Mouse (Mus musculus): Measurements from ENCODE around the gene Sult6b2. TPM values are rescaled to one million over a fixed set of nuclear protein-coding genes. Genes with fewer than 3 reads are reported as not detected.

Gene Sult6b2
- polyA plus RNA-seq, 1 experiment from 2014 or later, result 0.04 TPM

DNA sequence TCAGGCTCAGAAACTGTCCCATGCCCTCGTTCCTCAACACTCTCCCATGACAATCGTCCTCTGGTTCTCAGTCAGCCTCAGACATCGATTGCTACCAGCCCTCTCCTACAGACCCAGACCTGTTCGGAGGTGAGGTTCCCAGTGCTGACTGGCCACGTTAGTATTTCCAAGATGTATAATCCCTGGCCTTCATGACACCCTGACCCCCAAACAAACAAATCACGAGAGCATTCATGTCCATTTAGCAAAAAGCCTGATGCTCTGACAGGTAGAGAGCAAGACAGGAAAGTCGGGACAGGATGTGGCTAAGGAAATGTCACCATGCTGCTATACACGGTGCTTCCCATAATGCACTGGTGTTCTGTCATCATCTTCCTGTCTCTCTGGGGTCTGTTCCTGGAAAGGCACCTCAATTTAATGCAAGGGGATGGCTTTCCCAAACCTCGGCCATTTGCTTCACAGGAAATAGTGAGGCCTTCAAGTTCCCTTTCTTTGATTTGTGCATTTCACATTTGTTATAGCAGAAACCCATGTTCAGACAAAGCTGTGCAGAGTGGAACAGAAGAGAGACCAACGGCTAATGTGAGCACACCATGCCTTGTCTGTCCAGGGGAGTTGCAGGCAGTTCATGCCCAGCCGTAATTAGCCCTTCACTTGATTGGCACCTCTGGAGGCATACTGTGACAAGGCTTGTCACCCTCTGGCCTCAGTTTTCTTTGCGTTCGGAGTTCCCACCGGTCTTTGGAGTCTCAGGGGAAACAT is 24.3 kb downstream of the Sult6b2 start:
- ATAC-seq (no peak), DNase-seq (ENCODE audit: low read depth, low spot score) (no peak)
- TF ChIP-seq CTCF (IDR thresholded peaks at IDR 0.05), result no peak
- no peaks in the 10 kb centered on the region for H3K27me3 ChIP-seq
- in situ Hi-C loops (cut with MboI; ENCODE audit: low pct_unique_long_range_greater_than_20kb), result loop anchor here (5.0 to 25.0 kb wide), 2 partner anchors 187 to 407 kb away; no protein-coding TSS in a partner anchor
- ChIA-PET POLR2A (interaction anchor here (0.6 kb wide), 1 partner anchor 23 kb away, joined by 4 read pairs; no protein-coding TSS in a partner anchor), CTCF (interaction anchor here (1.1 kb wide), 2 partner anchors 31 to 185 kb away, joined by 3 to 5 read pairs; no protein-coding TSS in a partner anchor)

DNA sequence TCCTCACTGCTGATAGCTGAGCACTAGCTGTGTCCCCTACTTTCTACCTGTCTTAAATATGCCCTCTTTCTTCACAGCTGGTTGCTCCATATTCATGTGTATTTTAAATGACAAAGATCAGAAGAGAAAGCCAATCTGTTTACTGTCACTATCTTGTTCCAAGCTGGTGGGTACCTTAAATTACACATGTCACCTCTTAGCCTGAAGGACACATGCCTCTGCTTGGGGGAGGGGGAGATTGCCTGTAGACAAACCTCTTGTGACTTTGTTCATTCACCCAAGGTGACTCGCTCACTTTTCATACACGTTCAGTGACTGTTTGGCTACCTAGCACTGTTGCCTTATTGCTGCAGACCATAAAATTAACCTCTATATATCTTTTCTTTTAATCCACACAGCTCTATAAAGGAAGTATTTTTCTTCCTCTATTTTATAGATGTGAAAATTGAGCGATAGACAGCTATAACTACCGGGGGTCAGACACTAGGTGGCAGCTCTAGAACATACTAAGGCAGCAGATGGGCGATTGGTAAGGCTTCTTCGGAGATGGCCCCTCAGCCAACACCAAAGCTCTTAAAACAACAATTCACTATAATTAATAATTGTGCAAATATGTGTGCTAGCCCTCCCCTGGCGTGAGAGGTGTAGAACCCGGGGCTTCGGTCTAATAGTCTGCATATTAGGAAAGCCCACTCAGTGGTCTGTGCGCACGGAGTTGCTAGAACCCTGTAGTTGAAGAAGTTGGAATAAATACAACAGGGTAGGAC is 25.1 kb downstream of the Sult6b2 start:
- ChIA-PET POLR2A (no interaction called here), CTCF (interaction anchor here (1.1 to 1.2 kb wide), 3 partner anchors 20 to 186 kb away, joined by 4 to 5 read pairs (median 4); no protein-coding TSS in a partner anchor)
- TF ChIP-seq CTCF (IDR thresholded peaks at IDR 0.05), result peak; percentile 74
- DNase-seq (ENCODE audit: low read depth, low spot score) (no peak), ATAC-seq (peak; percentile 60)
- H3K27me3 ChIP-seq, result no peaks in the 10 kb centered on the region
- in situ Hi-C loops (cut with MboI; ENCODE audit: low pct_unique_long_range_greater_than_20kb), result loop anchor here (25.0 kb wide), 1 partner anchor 408 kb away; no protein-coding TSS in a partner anchor

DNA sequence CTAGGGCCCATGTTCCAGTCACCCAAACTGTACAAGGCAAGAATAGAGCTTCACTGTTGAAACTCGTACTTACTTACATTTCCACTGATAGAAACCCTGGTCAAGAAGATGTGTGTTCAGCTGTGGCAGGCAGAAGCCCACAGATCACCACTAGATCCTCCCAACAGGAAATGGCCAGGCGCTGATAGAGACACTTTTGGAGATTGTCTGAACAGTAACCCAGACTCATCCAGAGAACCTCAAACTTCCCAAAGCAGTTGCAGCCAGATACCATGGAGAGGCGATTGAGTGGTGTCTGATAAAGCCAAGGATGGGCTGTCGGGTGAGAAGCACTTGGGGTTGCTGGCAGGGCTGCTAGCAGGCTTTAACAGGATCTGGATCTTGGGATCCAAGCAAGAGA is 27.4 kb downstream of the Sult6b2 start:
- DNase-seq (ENCODE audit: low read depth, low spot score) (no peak), ATAC-seq (no peak)
- POLR2A ChIA-PET, result no interaction called here
- H3K27me3 ChIP-seq, result no peaks in the 10 kb centered on the region
- CTCF ChIA-PET, result interaction anchor here (1.0 to 1.3 kb wide), 2 partner anchors 10 to 22 kb away, joined by 3 read pairs; no protein-coding TSS in a partner anchor
- no peak for TF ChIP-seq CTCF (IDR thresholded peaks at IDR 0.05)
- in situ Hi-C loops (cut with MboI; ENCODE audit: low pct_unique_long_range_greater_than_20kb), result loop anchor here (25.0 kb wide), 1 partner anchor 410 kb away; no protein-coding TSS in a partner anchor

DNA sequence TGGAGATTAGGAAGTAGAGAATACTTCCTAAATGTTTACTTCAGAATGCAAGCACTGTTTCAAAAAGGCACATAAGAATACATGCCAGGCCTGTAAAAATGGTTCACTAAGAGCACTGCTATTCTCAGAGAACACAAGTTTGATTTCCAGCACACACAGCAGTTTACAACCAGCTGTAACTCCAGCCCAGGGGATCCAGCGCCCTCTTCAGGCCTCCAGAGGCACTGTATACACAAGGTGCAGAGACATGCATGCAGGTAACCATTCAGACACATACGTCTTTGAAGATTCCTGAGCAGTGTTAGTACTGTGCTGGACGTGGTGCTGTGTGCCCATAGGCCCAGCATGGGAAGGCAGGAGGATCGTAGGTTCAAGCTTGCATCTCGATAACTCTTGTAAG is 30.7 kb downstream of the Sult6b2 start:
- peak; percentile 45 for TF ChIP-seq CTCF (IDR thresholded peaks at IDR 0.05)
- POLR2A ChIA-PET, result no interaction called here
- no peak for DNase-seq (ENCODE audit: low read depth, low spot score)
- no peak for ATAC-seq
- in situ Hi-C loops (cut with MboI; ENCODE audit: low pct_unique_long_range_greater_than_20kb), result no loop called here
- no peaks in the 10 kb centered on the region for H3K27me3 ChIP-seq
- CTCF ChIA-PET, result interaction anchor here (1.6 to 1.8 kb wide), 2 partner anchors 11 to 191 kb away, joined by 3 to 9 read pairs; no protein-coding TSS in a partner anchor

DNA sequence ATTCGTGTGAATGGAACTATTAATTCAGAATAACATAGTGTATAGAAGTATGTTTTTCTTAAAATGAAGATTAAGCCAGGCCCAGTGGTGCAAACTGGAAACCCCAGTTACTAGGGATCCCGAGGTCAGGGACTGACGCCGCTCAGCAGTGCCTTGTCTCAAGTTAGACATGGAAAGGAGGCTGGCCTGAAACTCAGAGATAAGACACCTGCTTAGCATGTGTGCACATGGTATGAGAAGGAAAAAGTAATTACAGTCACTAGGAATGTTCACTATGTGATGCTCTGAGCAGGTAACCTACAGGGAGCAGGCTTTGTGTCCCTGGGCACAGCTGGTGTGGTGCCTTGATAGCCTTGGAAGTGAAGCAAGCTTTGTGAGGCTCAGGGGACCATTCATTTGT is 32.7 kb downstream of the Sult6b2 start:
- no peak for DNase-seq (ENCODE audit: low read depth, low spot score)
- in situ Hi-C loops (cut with MboI; ENCODE audit: low pct_unique_long_range_greater_than_20kb), result no loop called here
- ChIA-PET CTCF (no interaction called here), POLR2A (no interaction called here)
- no peak for TF ChIP-seq CTCF (IDR thresholded peaks at IDR 0.05)
- ATAC-seq, result no peak
- no peaks in the 10 kb centered on the region for H3K27me3 ChIP-seq

GRCm38 (mm10) chr6:142769896-142770295 is 34.4 kb downstream of the Sult6b2 start:
- DNase-seq (ENCODE audit: low read depth, low spot score), result no peak
- ATAC-seq, result no peak
- H3K27me3 ChIP-seq, result no peaks in the 10 kb centered on the region
- in situ Hi-C loops (cut with MboI; ENCODE audit: low pct_unique_long_range_greater_than_20kb), result no loop called here
- TF ChIP-seq CTCF (IDR thresholded peaks at IDR 0.05), result no peak
- ChIA-PET CTCF (no interaction called here), POLR2A (no interaction called here)

DNA sequence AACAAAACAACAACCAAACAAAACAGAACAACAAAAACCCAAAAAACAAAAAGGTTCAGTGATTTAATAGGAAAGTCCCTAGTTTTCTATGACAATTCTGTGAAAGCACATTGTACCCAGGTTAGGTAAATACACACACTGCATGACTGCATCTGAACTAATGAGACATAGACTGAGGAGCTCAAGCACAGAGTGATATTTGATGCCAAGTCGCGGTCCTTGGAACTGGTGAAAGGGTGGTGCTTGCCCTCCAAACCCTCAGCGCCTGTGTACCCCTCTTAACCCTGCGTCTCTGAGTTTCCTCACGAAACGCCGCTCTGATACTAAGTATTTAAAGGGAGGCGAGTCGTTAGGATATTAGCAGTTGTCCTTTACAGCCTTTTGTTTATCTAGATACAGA is 37.0 kb downstream of the Sult6b2 start:
- CTCF ChIA-PET, result no interaction called here
- DNase-seq (ENCODE audit: low read depth, low spot score), result no peak

GRCm38 (mm10) chr6:142764933-142765332 is 39.4 kb downstream of the Sult6b2 start:
- TF ChIP-seq CTCF (IDR thresholded peaks at IDR 0.05), result no peak
- ATAC-seq, result no peak
- no peaks in the 10 kb centered on the region for H3K27me3 ChIP-seq
- in situ Hi-C loops (cut with MboI; ENCODE audit: low pct_unique_long_range_greater_than_20kb), result no loop called here
- ChIA-PET CTCF (interaction anchor here (1.1 to 1.6 kb wide), 2 partner anchors 10 to 51 kb away, joined by 3 to 4 read pairs; no protein-coding TSS in a partner anchor), POLR2A (no interaction called here)
- DNase-seq (ENCODE audit: low read depth, low spot score), result no peak

More for the DNA sequence above, 37.0 kb downstream of the Sult6b2 start:
- POLR2A ChIA-PET, result no interaction called here
- no peaks in the 10 kb centered on the region for H3K27me3 ChIP-seq
- TF ChIP-seq CTCF (IDR thresholded peaks at IDR 0.05), result no peak
- in situ Hi-C loops (cut with MboI; ENCODE audit: low pct_unique_long_range_greater_than_20kb), result no loop called here
- ATAC-seq, result no peak

DNA sequence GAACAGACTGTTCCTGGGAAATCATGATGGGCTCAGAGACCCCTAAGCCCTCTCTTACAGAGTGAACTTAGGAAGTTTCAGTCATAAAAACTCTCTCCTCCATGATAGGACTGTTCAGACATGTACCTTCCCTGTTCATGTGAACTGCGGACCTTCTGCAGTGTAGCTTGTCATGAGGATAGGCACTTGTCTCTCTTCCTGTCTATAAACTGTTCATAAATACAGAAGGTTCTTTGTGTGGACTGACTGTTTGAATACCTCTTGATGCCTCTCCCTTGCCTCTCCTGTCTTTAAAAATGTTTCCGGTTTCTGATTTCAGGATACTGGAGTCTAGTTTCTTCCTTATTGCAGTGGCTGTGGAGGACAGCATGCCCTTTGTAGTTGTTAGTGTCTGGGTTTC is 44.7 kb downstream of the Sult6b2 start:
- ChIA-PET CTCF (no interaction called here), POLR2A (no interaction called here)
- in situ Hi-C loops (cut with MboI; ENCODE audit: low pct_unique_long_range_greater_than_20kb), result no loop called here
- ATAC-seq (no peak), DNase-seq (ENCODE audit: low read depth, low spot score) (no peak)
- TF ChIP-seq CTCF (IDR thresholded peaks at IDR 0.05), result no peak
- H3K27me3 ChIP-seq, result no peaks in the 10 kb centered on the region

- ChIA-PET POLR2A (no interaction called here), CTCF (no interaction called here)
- no peak for TF ChIP-seq CTCF (IDR thresholded peaks at IDR 0.05)
- H3K27me3 ChIP-seq, result peaks cover 6% of the 10 kb centered on the region
- DNase-seq (ENCODE audit: low read depth, low spot score) (no peak), ATAC-seq (no peak)
- in situ Hi-C loops (cut with MboI; ENCODE audit: low pct_unique_long_range_greater_than_20kb), result no loop called here
These were observed 45.7 kb downstream of the Sult6b2 start for GRCm38 (mm10) chr6:142758562-142758961.

- peaks cover 9% of the 10 kb centered on the region for H3K27me3 ChIP-seq
- DNase-seq (ENCODE audit: low read depth, low spot score) (no peak), ATAC-seq (no peak)
- ChIA-PET POLR2A (no interaction called here), CTCF (interaction anchor here (1.0 kb wide), 1 partner anchor 18 kb away, joined by 4 read pairs; no protein-coding TSS in a partner anchor)
- in situ Hi-C loops (cut with MboI; ENCODE audit: low pct_unique_long_range_greater_than_20kb), result no loop called here
- no peak for TF ChIP-seq CTCF (IDR thresholded peaks at IDR 0.05)
These were observed 46.3 kb downstream of the Sult6b2 start for GRCm38 (mm10) chr6:142757976-142758375.
